Mouse (Mus musculus) stomach, postnatal 0 days (tissue): ENCODE results near the gene Ptprt.

Source experiments
- CTCF ChIP-seq: IDR thresholded peaks from 2 replicates; pipeline ENCODE4 v1.5.1; 2016; ENCODE audit warnings: antibody characterized with exemption, low read depth, mild to moderate bottlenecking, moderate library complexity
- EP300 ChIP-seq: optimal IDR thresholded peaks from 2 replicates; pipeline ENCODE3; 2016; ENCODE audit warnings: antibody characterized with exemption

DNA sequence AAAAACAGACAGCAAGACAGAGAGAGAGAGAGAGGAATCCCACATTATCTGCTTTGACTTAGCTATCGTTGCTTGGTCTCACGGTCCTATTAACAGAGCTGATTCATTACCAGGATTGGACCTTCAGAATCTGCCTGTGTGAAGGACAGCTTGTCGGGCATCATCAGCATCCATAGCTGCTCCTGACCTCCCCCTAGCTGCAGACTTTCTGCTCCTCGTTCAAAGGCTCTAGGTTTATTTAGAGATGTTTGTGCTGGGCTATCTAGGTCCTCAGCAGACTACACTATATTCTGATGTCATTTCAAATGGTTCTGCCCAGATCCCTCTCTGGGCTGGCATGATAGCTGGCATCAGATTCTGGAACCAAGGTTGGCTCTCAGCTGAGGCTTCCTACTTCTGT, 47.5 kb downstream of the Ptprt start:
- TF ChIP-seq CTCF (no peak), EP300 (no peak)
